Mouse (Mus musculus): ENCODE measurements around the gene Yaf2.
"Not testable (repeated sequence)": the region's sequence is repeated elsewhere in the genome, so short reads cannot be mapped to it uniquely, and the experiment has no call there.

Gene Yaf2

DNA sequence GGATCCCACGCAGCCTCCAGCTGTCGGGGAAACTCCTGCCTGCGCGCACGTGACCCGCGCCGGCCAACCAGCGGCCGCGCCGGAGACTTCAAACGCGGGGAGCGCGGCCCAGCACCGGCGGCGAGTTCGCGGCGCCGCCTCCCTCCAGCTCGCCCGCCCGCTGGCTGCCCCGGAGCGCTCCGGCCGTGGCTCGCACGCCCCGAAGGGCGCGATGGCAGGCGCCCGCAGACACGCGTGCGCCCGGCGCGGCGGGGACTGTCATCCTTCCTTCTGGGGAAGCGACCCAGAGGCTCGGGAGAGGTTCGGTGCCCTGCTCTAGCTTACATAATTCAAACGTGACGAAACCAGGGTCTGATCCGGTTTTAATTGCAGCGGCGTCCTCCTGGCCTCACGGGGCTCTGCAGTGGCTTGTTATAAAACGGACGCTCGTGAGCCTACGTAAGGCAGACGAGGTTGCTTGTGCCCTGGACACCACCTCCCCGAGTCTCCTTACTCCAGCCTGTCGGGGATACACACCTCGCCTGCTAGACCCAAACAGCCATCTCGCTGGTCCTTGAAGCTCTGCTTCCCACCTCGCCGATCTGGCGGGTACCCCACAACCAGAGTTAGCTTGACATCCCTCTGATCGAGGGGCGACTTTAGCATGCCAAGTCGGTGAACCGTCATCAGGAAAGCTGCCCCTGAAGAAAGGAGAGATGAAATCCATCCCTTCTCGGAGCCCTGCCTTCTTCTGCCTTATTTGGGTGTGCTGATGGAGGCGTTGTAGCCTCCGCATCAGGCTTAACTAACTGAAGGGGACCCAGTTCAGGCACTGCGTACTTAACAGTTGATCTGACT is at the start of gene Yaf2:
TSS of gene Yaf2 (minus strand) at position 11 of the 837 bp plus-strand sequence.
- DNase-seq (ENCODE audit: extremely low read depth, insufficient read length, low spot score): peak; percentile 87

DNA sequence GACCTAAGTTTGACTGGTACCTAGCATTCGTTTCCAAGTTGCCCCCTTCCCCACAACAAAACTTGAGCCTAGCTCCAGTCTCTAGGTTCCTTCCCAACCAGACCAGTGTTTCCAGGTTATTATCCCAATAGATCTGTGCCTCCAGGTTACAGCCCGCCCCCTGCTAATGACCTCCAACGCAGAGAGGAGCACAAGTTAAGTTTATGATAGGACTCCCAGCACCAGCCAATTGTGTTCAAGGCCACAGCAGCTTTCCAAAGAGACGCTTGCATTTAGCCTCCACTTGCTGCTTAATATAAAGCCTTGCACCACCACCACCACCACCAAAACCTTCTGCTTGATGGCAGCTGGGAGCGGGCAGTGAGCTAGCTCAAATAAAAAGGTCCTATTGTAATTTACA is 44.6 kb upstream of the Yaf2 start:
- no peak for DNase-seq (ENCODE audit: extremely low read depth, insufficient read length, low spot score)

DNA sequence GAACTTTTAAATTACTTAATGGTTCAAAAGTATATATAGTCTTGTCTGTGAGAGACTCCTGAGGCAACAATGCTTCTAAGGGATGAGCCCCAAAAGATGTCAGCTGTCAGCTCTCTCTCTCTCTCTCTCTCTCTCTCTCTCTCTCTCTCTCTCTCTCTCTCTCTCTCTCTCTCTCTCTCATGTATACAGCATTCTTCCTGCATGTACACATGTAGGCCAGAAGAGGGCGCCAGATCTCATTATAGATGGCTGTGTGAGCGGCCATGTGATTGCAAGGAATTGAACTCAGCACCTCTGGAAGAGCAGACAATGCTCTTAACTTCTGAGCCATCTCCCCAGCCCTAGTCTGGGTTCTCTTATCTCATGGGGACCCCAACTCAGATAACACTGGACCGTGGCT is 42.4 kb upstream of the Yaf2 start:
- no peak for DNase-seq (ENCODE audit: extremely low read depth, insufficient read length, low spot score)

DNA sequence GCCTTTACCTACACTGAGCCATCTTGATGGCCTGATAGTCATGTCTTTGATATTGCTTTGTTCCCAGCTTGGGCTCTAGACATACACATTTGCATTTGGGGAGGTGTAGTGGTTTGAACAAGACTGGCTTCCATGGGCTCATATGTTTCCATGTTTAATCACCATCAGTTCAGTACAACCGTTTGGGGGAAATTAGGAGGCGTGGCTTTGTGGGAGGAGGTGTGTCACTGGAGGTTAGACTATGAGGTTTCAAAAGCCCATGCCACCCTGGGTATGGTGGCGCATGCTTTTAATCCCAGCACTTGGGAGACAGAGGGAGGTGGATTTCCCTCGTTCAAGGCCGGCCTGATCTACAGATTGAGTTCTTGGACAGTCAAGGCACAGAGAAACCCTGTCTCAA is 39.0 kb upstream of the Yaf2 start:
- no peak for DNase-seq (ENCODE audit: extremely low read depth, insufficient read length, low spot score)

DNA sequence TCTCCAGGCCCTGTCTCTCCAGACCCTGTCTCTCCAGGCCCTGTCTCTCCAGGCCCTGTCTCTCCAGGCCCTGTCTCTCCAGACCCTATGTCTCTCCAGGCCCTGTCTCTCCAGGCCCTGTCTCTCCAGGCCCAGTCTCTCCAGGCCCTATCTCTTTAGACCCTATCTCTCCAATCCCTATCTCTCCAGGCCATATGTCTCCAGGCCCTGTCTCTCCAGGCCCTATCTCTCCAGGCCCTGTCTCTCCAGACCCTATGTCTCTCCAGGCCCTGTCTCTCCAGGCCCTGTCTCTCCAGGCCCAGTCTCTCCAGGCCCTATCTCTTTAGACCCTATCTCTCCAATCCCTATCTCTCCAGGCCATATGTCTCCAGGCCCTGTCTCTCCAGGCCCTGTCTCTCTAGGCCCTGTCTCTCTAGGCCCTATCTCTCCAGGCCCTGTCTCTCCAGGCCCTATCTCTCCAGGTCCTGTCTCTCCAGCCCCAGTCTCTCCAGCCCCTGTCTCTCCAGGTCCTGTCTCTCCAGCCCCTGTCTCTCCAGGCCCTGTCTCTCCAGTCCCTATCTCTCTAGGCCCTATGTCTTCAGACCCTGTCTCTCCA is 35.9 kb upstream of the Yaf2 start:
- not testable (repeated sequence) for DNase-seq (ENCODE audit: extremely low read depth, insufficient read length, low spot score)

DNA sequence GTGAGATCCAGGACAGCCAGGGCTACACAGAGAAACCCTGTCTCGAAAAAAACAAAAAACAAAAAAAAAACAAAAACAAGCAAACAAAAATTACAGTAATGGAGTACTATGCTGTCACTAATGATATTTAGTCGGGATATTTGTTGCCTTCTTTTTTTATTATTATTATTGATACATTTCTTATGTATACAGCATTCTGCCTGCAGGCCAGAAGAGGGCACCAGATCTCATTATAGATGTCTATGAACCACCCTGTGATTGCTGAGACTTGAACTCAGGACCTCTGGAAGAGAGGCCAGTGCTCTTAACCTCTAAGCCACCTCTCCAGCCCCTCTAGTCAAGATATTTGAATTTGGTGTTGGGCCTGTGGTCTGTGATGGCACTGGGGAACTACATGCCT is 35.1 kb upstream of the Yaf2 start:
- no peak for DNase-seq (ENCODE audit: extremely low read depth, insufficient read length, low spot score)

DNA sequence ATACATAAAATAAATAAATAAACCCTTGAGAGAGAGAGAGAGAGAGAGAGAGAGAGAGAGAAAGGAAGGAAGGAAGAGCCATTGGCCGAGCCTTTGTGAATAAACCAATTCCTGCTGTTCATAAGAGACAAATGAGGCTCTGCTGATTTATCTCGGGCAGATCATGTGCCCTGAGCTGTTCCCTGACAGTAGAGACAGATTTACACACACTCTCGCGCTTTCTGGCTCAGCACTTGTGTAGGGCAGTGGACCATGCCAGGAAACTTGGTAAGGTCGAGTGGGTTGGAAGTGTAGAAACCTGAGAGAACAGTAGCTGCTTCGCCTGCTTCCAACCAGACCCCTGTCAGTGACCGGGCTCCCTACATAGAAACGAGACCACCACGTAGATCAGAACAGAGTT is 31.8 kb upstream of the Yaf2 start:
- DNase-seq (ENCODE audit: extremely low read depth, insufficient read length, low spot score): no peak

DNA sequence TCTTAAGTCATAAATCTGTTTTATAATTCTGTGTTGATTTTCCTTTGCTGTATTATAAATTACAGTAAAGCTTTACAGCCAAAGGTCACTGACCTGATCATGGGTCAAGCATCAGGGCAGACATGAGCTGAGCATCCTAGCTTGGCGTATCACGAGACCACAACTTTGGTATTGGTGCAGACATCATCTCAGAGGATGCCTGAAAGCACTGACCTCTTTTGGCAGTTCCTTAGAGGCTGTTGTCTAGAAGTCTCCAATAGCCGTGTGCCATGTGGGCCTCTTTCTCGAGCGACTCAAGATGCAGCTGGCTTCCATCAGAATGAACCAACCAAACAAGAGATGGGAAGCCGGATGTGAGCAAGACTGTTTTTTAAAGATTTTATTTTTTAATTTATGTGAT is 28.8 kb upstream of the Yaf2 start:
- DNase-seq (ENCODE audit: extremely low read depth, insufficient read length, low spot score): no peak

DNA sequence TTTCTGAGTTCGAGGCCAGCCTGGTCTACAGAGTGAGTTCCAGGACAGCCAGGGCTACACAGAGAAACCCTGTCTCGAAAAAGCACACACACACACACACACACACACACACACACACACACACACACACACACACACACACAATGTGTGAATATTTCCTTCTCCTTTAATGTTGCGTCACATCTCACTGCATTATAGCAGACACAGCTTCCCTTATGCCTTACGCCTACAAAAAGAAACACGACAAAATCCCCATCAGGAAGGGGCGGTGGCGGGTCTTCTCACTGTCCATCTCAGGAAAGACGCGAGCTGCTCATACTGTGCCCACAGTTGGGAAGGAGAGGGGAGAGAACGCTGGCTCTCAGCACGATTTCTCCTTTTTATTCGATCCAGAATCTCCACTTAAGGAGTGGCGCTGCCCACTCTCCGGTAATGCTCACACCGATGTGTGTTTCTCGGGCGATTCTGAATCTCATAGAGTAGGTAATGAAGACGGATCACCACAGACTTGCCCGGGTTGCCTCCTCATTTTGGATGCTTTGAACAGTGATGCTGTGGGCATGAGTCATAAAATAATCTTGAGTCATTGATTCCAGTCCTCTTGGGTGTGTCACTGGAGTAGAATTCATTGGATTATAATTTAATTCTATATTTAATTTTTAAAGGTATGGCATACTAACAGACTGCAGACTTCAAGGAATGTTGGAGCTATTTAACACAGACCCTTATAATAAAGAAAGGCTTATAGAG is 21.8 kb upstream of the Yaf2 start:
- no peak for DNase-seq (ENCODE audit: extremely low read depth, insufficient read length, low spot score)

DNA sequence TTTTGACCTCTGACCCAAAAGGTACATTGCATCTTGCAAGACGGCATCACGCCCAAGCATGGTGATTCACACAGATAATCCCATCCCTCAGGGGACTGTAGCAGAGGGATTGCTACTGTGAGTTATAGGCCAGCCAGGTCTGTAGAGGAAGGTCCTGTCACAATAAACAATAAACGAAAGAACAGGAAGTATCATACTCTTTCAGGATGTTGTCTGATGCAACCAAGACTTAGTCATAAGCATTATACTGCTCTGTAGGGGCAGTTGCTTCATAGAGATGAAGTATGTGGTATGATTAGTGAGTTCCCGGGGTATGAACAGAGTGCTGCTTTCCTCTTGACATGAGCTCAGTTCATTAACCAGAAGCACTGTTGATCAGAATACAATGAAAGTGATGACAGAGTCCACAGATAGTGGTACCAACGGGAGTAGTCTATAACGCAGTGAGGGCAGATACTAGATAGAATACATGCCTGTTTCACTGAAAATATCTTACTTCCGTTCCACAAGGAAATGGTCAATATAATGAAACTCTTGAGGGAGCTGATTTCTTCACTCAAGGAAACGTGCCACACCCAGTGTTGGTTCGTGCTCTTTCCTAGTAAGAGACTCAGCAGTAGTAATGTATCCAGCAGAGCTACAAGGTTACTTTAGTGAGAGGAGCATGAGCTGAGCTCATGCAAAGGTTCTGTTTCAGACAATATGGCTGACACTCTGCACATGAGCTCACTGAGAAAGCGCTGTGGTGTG is 4.1 kb upstream of the Yaf2 start:
- DNase-seq (ENCODE audit: extremely low read depth, insufficient read length, low spot score): no peak

DNA sequence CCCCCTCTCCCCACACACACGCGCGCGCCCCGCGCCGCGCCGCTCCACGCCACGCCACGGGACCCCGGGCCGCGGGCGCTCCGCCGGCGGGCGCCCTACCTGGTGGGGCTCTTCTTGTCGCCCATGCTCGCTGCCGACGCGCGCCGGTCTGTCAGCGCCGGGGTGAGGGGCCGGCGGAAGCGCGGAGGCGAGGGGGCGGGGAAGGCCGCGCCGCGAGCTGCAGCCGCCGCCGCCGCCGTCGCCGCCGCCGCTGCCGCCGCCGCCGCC is 144 bp downstream of the Yaf2 start:
- no peak for DNase-seq (ENCODE audit: extremely low read depth, insufficient read length, low spot score)

DNA sequence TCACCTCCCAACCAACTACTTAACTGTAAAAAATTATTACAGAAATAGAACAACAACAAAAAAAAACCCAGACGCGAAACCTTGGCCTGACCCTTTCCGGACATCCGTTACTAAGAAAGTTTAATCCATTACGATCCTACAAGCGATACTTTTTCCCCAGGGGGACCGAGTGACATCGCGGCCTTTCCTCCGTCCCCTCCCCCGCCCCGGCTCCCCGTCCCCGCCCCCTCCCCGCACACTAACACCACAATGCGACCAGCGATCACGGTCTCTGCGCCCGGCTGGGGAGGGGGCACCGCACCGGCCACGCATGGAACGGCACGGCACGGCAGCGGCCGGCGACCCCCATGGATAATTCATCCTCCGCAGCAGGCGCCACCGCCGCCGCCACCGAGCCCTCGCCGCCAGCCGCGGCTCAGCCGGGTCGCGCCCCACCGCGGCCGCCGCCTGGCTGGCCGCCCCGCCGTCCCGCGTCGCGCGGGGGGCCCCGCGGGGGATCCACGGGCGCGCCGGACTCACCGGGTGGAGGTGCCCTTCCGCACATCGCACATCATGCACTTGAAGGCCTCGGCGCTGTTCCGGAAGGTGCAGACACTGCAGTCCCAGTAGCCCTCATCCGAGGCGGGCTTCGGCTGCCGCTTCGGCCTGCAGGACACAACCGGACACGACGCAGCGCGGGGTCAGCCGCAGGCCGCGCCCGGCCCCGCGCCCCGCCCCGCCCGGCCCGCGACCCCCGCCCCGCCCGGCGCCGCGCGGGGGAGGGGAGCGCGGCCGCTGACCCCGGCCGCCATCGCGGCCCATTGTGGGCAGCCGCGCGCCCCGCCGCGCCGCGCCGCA is 696 bp downstream of the Yaf2 start:
- DNase-seq (ENCODE audit: extremely low read depth, insufficient read length, low spot score): peak; percentile 49

DNA sequence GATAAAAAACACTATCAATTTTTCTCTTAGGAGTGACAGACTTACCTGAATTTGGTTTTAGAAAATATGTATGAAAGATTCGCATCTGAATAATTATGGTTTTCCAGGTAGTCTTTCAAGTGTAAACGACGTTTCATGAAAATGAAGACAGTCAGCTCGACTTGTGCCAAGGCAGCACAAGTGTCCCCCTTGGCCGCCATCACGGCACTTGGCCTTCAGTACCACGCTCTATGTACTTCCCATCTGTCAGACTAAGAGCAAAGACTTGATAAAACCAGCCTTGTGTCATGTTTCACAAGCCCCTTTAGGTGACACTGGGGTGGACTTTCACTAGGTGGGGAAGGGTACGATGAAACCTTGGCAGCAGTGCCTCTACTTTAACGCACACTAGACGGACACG is 5.5 kb downstream of the Yaf2 start:
- no peak for DNase-seq (ENCODE audit: extremely low read depth, insufficient read length, low spot score)

DNA sequence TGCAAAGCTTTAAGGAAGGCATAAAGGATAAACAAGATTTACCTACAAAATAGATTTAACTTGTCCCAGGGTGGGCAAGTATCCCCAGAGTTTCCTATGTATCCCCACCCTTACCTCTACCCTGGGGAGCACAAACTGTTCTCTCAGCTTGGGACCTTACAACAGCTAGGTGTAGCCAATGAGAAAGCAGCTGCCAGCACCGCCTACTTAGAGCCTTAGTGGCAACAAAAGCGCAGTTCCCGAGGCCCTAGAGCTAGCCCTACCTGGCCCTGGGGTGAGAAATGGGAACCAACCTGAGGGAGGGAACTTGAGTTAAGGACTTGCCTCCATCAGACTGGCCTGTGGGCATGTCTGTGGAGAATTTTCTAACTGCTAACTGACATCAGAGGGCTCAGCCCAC is 9.5 kb downstream of the Yaf2 start:
- DNase-seq (ENCODE audit: extremely low read depth, insufficient read length, low spot score): no peak

DNA sequence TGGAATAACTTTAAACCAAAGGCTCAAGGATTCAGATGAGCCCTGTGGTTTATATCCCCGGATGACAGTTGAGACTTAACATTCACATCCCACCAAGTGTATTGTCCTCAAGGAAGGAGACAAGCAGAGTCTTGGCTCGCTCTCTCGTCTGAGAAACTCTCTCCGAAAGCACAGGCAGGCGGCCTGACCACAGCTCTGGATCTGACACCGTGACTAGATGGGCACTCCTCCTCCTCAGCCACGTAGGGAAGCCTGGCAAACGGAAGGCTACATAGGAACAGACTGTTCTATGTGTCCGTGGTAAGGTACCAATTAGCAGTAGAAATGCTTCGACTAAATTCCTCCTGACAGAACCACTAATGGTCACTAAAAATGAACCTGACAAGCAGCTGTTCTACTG is 10.1 kb downstream of the Yaf2 start:
- DNase-seq (ENCODE audit: extremely low read depth, insufficient read length, low spot score): no peak

DNA sequence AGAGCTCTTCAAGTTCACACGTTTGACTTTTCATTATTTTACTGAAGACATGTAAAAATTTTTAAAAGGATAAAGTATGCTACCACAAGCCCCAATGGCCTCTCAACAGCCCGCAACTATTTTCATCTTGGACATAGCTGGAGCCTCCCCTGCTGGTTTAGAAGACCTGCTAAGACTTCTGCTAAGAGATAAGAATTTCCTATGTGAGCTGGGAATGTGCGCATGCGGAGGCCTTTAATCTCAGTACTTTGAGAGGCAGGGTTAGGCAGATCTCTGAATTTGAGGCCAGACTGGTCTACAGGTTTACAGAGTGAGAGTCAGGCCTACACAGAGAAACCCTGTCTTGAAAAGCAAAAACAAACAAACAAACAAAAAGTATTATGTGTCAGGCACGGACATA is 11.4 kb downstream of the Yaf2 start:
- DNase-seq (ENCODE audit: extremely low read depth, insufficient read length, low spot score): no peak

DNA sequence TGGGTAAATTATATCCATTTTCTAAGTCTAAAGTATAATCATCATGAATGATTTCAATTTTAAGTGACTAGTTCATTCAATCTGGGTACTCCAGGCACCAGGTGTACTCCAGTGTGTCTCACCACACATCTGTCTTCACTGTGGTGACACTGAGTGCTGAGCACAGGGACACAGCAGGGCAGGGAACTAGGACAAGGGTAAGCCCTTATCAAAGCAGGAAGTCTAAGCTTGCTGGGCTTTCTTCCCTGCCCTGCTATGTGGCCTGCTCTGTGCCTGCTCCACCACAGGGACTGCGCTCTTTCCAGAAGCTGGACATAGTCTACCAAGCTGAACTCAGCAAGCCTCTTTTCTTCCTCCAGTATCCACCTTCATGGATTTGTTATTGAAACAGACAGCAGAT is 18.0 kb downstream of the Yaf2 start:
- DNase-seq (ENCODE audit: extremely low read depth, insufficient read length, low spot score): no peak

DNA sequence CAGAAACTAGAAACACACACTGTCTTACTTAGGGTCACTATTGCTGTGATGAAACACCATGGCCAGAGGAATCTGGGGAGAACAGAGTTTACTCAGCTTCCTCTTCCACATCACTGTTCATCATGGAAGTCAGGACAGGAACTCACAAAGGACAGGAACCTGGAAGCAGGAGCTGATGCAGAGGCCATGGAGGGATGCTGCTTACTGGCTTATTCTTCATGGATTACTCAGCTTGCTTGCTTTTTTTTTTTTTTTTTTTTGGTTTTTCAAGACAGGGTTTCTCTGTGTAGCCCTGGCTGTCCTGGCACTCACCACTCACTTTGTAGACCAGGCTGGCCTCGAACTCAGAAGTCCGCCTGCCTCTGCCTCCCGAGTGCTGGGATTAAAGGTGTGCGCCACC is 26.4 kb downstream of the Yaf2 start:
- not testable (repeated sequence) for DNase-seq (ENCODE audit: extremely low read depth, insufficient read length, low spot score)

DNA sequence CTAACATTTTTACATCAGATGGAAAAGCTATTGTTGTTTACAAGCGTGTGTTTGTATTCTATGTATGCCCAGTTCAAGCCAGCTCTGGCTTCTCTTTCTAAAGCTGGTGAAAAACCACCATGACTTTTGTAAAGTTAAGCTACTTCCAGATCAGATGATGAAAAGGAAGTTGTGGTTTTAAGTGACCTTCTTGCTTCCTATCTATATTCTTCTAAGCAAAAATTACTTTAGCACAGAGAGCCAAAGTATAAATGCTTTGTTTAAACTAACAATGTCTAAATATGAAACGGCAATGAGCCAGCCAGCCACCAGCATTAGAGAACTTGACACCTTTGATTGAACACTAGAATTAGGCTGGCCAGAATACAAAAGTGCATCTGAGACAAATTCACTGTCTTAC is 38.5 kb downstream of the Yaf2 start:
- DNase-seq (ENCODE audit: extremely low read depth, insufficient read length, low spot score): no peak

DNA sequence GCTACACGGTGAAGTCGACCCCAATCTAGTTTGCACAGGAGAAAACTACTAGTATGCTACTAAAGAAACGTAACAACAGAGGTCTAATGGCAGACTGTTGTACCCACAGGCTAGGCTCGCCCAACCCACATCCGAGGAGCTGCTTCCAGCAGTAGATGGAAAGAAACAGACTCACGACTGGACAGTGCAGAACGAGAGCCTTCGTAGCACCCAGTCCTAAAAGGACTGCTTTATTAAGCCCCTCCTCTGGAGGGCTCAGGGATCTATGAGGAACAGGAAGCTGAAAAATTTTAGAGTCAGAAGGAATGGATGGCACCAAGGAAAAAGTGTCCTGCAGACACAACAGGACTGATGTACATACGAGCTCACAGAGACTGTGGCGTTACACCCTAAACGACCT is 42.3 kb downstream of the Yaf2 start:
- DNase-seq (ENCODE audit: extremely low read depth, insufficient read length, low spot score): no peak

DNA sequence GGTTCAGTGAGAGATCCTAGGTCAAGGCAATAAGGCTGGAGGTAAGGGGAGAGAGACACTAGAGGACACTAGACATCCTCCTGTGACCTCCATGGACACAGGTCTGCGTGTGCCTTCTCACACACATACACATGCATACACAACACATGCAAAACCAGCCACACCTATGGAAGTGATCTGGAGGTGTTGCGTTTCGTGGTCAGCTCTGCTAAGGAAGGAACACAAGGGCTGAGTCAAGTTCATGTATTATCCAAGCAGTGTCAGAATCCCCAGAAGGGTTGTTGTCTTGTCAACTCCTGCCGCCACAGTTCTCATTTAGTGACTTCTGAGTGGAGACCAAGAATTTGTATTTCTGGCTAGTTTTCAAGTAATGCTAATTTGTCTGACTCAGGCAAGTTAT is 48.4 kb downstream of the Yaf2 start:
- no peak for DNase-seq (ENCODE audit: extremely low read depth, insufficient read length, low spot score)

All from 3134 (cell line).